Mouse (Mus musculus) liver, adult 2 months (tissue): ENCODE measurements at regions not wholly inside any gene's neighbourhood (a gene's known extent, or its start where the extent isn't known, plus 50 kb on each side); places are given as distances from the start of the nearest gene placed in this dataset.

ENCODE experiments used
- DNase-seq: peaks from one replicate; pipeline ENCODE4 v3.0.0-alpha.2; 2011; ENCODE audit warnings: low read depth, low spot score; ENCODE audit errors: extremely low read depth
- H3K27ac ChIP-seq: fragments of 200-500 bp; replicated peaks from 2 replicates; pipeline ENCODE4 v1.5.1; 2012; ENCODE audit warnings: low read depth, mild to moderate bottlenecking, control low read depth, inconsistent platforms, low read length; ENCODE audit not compliant: insufficient read depth
- H3K27me3 ChIP-seq: fragments of 200-500 bp; 2 replicates; pipeline ENCODE4 v1.6.1; 2012; ENCODE audit warnings: mild to moderate bottlenecking, moderate library complexity, low read length, inconsistent platforms; ENCODE audit not compliant: control insufficient read depth, insufficient read depth
- H3K36me3 ChIP-seq: fragments of 200-500 bp; 2 replicates; pipeline ENCODE4 v1.6.1; 2012; ENCODE audit warnings: low read length, inconsistent platforms; ENCODE audit not compliant: control insufficient read depth, insufficient read depth
- H3K4me1 ChIP-seq: fragments of 200-500 bp; 2 replicates; pipeline ENCODE4 v1.6.1; 2011; ENCODE audit warnings: low read length; ENCODE audit not compliant: control insufficient read depth, insufficient read depth
- H3K4me3 ChIP-seq: fragments of 200-500 bp; 2 replicates; pipeline ENCODE4 v1.5.1; 2011; ENCODE audit warnings: low read depth, mild to moderate bottlenecking, control low read depth, low read length, moderate library complexity; ENCODE audit not compliant: insufficient read depth
- H3K79me2 ChIP-seq: fragments of 200-500 bp; 2 replicates; pipeline ENCODE4 v1.6.1; 2012; ENCODE audit warnings: inconsistent platforms, mild to moderate bottlenecking, low read length, moderate library complexity; ENCODE audit not compliant: control insufficient read depth, insufficient read depth
- H3K9ac ChIP-seq: fragments of 200-500 bp; 2 replicates; pipeline ENCODE4 v1.6.1; 2012; ENCODE audit warnings: low read depth, mild to moderate bottlenecking, control low read depth, inconsistent platforms, low read length
- CTCF ChIP-seq: fragments of 200-500 bp; IDR thresholded peaks from 2 replicates; pipeline ENCODE4 v1.5.1; 2011; ENCODE audit warnings: low read depth, low read length, control low read depth
- POLR2A ChIP-seq: fragments of 200-500 bp; IDR thresholded peaks from 2 replicates; pipeline ENCODE4 v1.6.1; 2011; ENCODE audit warnings: low read length, control low read depth; ENCODE audit not compliant: insufficient read depth; ENCODE audit errors: extremely low read depth
- WGBS: fragments of 180-500 bp; shearing (Covaris S2); methylation state at CpG from one replicate; pipeline ENCODE4 v1.1.7; 2018; 5-methylcytosine and 5-hydroxymethylcytosine counted together

DNA sequence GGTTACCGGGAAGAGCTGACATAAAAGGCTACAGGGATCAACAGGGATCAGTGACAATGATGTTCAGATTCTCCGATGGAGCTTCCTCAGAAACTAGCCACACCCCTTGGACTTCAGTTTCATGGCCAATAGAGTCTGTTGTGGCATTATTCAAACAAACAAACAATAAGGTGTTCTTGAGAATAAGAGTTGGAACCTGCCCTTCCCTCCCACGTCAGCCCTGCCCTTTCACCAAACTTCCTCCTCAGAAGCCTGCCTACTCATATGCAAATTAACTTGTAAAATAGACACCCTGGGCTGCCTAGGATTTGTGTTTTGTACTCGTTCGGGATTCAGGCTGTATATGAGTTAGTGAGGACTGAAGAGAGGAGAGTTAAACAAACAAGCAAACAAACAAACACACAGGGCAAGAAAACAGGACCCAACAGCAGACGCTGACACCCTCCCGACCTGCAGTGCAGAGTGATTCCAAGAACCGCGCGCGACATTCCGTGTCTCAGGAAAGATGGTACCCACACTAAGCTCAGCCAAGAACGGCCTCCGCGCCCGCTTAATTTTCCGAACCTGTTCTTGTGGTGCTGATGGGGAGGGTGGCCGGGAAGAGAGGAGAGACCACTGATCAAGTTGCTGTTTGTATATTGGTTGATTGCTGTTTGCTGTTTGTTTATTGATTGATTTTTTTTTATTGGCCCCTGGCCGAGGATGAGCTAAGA, 68.4 kb upstream of the Dusp5 start:
- H3K4me1 ChIP-seq = no peaks in the 10 kb centered on the region
- no peaks in the 10 kb centered on the region for H3K79me2 ChIP-seq
- no peaks in the 10 kb centered on the region for H3K36me3 ChIP-seq
- H3K4me3 ChIP-seq = no peak overlapping the region
- H3K27ac ChIP-seq = no peak overlapping the region
- no peak overlapping the region for H3K9ac ChIP-seq
- 25% methylated on average over 19 of the region's 19 CpGs for WGBS
- DNase-seq = no peak
- no peaks in the 10 kb centered on the region for H3K27me3 ChIP-seq
- TF ChIP-seq CTCF = no peak
- TF ChIP-seq POLR2A = no peak

DNA sequence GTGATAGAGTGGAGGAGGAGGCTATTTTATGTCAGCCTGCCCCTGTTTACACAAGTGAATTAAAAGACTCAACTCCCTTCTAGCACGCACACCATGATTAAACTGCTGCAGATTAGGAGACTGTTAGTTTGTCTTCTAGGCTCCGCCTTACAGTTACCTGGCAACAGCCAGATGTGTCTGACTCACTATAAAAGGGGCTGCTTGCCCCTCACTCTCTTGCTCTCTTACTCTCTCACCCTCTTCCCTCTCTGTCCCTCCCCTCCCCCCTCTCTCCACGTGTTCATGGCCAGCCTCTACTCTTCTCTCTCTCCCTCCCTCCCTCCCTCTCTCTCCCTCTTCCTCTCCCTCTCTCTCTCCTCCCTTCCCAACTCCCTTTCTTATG, 69.0 kb upstream of the Smndc1 start:
- Histone ChIP-seq H3K27ac (no peak overlapping the region), H3K27me3 (no peaks in the 10 kb centered on the region), H3K4me3 (no peak overlapping the region), H3K9ac (no peak overlapping the region), H3K79me2 (no peaks in the 10 kb centered on the region), H3K36me3 (no peaks in the 10 kb centered on the region), H3K4me1 (no peaks in the 10 kb centered on the region)
- 41% methylated on average over 3 of the region's 3 CpGs for WGBS
- DNase-seq = no peak
- TF ChIP-seq POLR2A = no peak
- no peak for TF ChIP-seq CTCF

- WGBS = 60% methylated on average over 10 of the region's 10 CpGs
- Histone ChIP-seq H3K79me2 (no peaks in the 10 kb centered on the region), H3K4me3 (no peak overlapping the region), H3K4me1 (no peaks in the 10 kb centered on the region), H3K36me3 (no peaks in the 10 kb centered on the region), H3K27ac (no peak overlapping the region), H3K27me3 (no peaks in the 10 kb centered on the region), H3K9ac (no peak overlapping the region)
- no peak for DNase-seq
- TF ChIP-seq CTCF (no peak), POLR2A (no peak)
Observed at GRCm38 (mm10) chr19:53458770-53459406, 68.5 kb upstream of the Smndc1 start.

GRCm38 (mm10) chr19:53456681-53457080, 66.3 kb upstream of the Smndc1 start:
- Histone ChIP-seq H3K4me1 (no peaks in the 10 kb centered on the region), H3K36me3 (no peaks in the 10 kb centered on the region), H3K27ac (no peak overlapping the region), H3K4me3 (no peak overlapping the region), H3K9ac (no peak overlapping the region), H3K27me3 (no peaks in the 10 kb centered on the region), H3K79me2 (no peaks in the 10 kb centered on the region)
- WGBS = 82% methylated on average over 5 of the region's 5 CpGs
- DNase-seq = no peak
- TF ChIP-seq CTCF (no peak), POLR2A (no peak)

DNA sequence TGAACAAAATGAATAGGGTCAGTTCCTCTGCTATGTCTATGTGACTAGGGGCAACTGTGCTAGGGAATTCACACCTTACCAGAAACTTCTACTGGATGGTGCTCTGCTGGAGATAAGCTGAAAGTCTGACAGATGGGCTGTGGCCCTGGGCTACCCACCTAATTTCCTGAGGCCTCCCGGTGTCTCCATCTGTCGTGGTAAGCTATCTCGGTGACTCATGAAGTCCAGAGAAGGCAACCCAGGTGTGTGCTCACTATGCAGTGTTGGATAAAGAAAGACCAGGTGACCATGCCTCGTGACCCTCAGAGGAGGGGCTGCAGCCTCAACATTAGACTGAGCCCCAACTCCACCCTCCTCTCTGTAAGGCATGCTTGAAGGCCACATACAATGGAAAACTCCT, 64.2 kb upstream of the Smndc1 start:
- WGBS = 98% methylated on average over 4 of the region's 4 CpGs
- TF ChIP-seq CTCF = no peak
- TF ChIP-seq POLR2A = no peak

DNA sequence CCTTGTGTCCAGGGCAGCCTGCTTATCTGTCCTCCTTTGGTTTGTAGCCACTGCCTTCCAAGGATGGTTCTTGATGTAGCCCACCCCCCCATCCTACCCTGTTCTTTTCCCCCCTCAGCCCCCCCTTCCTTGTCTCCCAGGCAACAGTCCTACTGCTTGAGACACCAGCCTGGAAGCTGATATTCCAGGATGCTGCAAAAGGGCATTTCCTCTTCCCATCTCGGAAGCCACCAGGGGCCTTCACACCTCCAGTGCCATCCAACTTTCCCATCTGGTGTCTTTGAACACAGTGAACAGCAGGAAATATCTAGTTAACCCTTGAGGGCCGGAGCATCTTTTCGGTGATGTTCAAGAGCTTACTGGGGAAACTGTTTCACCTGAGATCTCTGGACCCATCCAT, 63.7 kb upstream of the Smndc1 start:
- TF ChIP-seq CTCF (no peak), POLR2A (no peak)
- no peaks in the 10 kb centered on the region for H3K4me1 ChIP-seq
- no peaks in the 10 kb centered on the region for H3K36me3 ChIP-seq
- H3K4me3 ChIP-seq = no peak overlapping the region
- no peak overlapping the region for H3K27ac ChIP-seq
- no peak for DNase-seq
- H3K27me3 ChIP-seq = no peaks in the 10 kb centered on the region
- WGBS = 79% methylated on average over 3 of the region's 3 CpGs
- H3K79me2 ChIP-seq = no peaks in the 10 kb centered on the region
- H3K9ac ChIP-seq = no peak overlapping the region

More for the DNA sequence above, 64.2 kb upstream of the Smndc1 start:
- H3K4me1 ChIP-seq = no peaks in the 10 kb centered on the region
- no peak overlapping the region for H3K9ac ChIP-seq
- H3K27me3 ChIP-seq = no peaks in the 10 kb centered on the region
- H3K36me3 ChIP-seq = no peaks in the 10 kb centered on the region
- no peak overlapping the region for H3K27ac ChIP-seq
- no peak overlapping the region for H3K4me3 ChIP-seq
- H3K79me2 ChIP-seq = no peaks in the 10 kb centered on the region
- no peak for DNase-seq
